Mouse (Mus musculus) liver, embryonic 14.5 days (tissue): Measurements from ENCODE around the gene Agr2.

Experiments
- CTCF ChIP-seq: IDR thresholded peaks from 2 replicates; pipeline ENCODE4 v1.5.1; 2016; ENCODE audit warnings: antibody characterized with exemption, low read depth, control low read depth
- EP300 ChIP-seq: IDR thresholded peaks from 2 replicates; pipeline ENCODE4 v1.6.1; 2016; ENCODE audit warnings: antibody characterized with exemption, low read depth

GRCm38 (mm10) chr12:36050276-36050675 is 57.6 kb downstream of the Agr2 start:
- TF ChIP-seq EP300 (no peak), CTCF (no peak)
